Mouse (Mus musculus): ENCODE results near the gene Krtap4-13. TPM values are rescaled to one million over a fixed set of nuclear protein-coding genes. Genes with fewer than 3 reads are reported as not detected.
"Not testable (repeated sequence)": the region's sequence is repeated elsewhere in the genome, so short reads cannot be mapped to it uniquely, and the experiment has no call there.

The Krtap4-13 gene
- 0.14 and 0.28 TPM in 2 replicates for polyA plus RNA-seq (2012; rRNA removed)

GRCm38 (mm10) chr11:99809792-99810191 is at the start of gene Krtap4-13:
Gene Krtap4-13, minus strand, starts transcription at chr11:99809892.
- not testable (repeated sequence) for H3K4me3 ChIP-seq (ENCODE audit: control insufficient read depth, low read depth, low read length); H3K27ac ChIP-seq (ENCODE audit: control insufficient read depth, insufficient read depth, low read depth, low read length); H3K4me1 ChIP-seq (ENCODE audit: control insufficient read depth, insufficient read depth, low read length); H3K27me3 ChIP-seq (ENCODE audit: control insufficient read depth, insufficient read depth, low read length); H3K36me3 ChIP-seq (ENCODE audit: control insufficient read depth, insufficient read depth, low read length)

- Histone ChIP-seq H3K4me1 (ENCODE audit: control insufficient read depth, insufficient read depth, low read length) (no peaks in the 10 kb centered on the region), H3K4me3 (ENCODE audit: control insufficient read depth, low read depth, low read length) (no peak overlapping the region)
- TF ChIP-seq POLR2A (IDR thresholded peaks at IDR 0.05; ENCODE audit: control insufficient read depth, low read depth, low read length) (no peak), CTCF (IDR thresholded peaks at IDR 0.05; ENCODE audit: control insufficient read depth, insufficient read depth, insufficient replicate concordance, low read depth, low read length) (no peak)
These were observed 49.1 kb upstream of the Krtap4-13 start for GRCm38 (mm10) chr11:99858761-99859160.

DNA sequence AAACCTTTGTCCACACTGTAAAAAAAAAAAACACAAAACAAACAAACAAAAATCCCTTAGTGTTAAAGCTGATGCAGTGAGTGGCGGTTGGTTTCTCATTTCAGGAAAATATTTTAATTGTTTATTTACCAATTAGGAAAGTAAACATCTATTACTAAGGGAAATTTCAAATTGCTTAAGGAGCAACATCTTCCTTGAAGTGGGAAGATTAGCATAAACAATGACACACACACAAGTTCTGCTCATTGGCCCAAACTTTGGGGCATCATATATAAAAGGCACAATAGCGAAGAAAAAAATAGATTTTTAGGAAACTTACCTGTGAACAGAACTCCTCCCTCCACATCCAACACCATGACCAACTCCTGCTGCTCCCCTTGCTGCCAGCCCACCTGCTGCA is 47.9 kb upstream of the Krtap4-13 start, which contains the start of gene Gm11568:
Gene Gm11568 (plus strand): TSS at position 301 of the 400 bp plus-strand sequence.
- H3K4me1 ChIP-seq (ENCODE audit: control insufficient read depth, insufficient read depth, low read length): no peaks in the 10 kb centered on the region
- no peaks in the 10 kb centered on the region for H3K27me3 ChIP-seq (ENCODE audit: control insufficient read depth, insufficient read depth, low read length)
- H3K36me3 ChIP-seq (ENCODE audit: control insufficient read depth, insufficient read depth, low read length): no peaks in the 10 kb centered on the region
- H3K4me3 ChIP-seq (ENCODE audit: control insufficient read depth, low read depth, low read length): no peak within 1 kb of the TSS
- no peak within 1 kb of the TSS for H3K27ac ChIP-seq (ENCODE audit: control insufficient read depth, insufficient read depth, low read depth, low read length)
- no peak for TF ChIP-seq POLR2A (IDR thresholded peaks at IDR 0.05; ENCODE audit: control insufficient read depth, low read depth, low read length)
- TF ChIP-seq CTCF (IDR thresholded peaks at IDR 0.05; ENCODE audit: control insufficient read depth, insufficient read depth, insufficient replicate concordance, low read depth, low read length): no peak

More at GRCm38 (mm10) chr11:99858761-99859160, 49.1 kb upstream of the Krtap4-13 start:
- no peaks in the 10 kb centered on the region for H3K36me3 ChIP-seq (ENCODE audit: control insufficient read depth, insufficient read depth, low read length)
- no peaks in the 10 kb centered on the region for H3K27me3 ChIP-seq (ENCODE audit: control insufficient read depth, insufficient read depth, low read length)
- no peak overlapping the region for H3K27ac ChIP-seq (ENCODE audit: control insufficient read depth, insufficient read depth, low read depth, low read length)

- no peak overlapping the region for H3K27ac ChIP-seq (ENCODE audit: control insufficient read depth, insufficient read depth, low read depth, low read length)
- no peaks in the 10 kb centered on the region for H3K27me3 ChIP-seq (ENCODE audit: control insufficient read depth, insufficient read depth, low read length)
- no peaks in the 10 kb centered on the region for H3K36me3 ChIP-seq (ENCODE audit: control insufficient read depth, insufficient read depth, low read length)
- H3K4me1 ChIP-seq (ENCODE audit: control insufficient read depth, insufficient read depth, low read length): no peaks in the 10 kb centered on the region
- no peak for TF ChIP-seq POLR2A (IDR thresholded peaks at IDR 0.05; ENCODE audit: control insufficient read depth, low read depth, low read length)
- peak; percentile 46; the same call in 1 of the 2 replicates for TF ChIP-seq CTCF (IDR thresholded peaks at IDR 0.05; ENCODE audit: control insufficient read depth, insufficient read depth, insufficient replicate concordance, low read depth, low read length)
- no peak overlapping the region for H3K4me3 ChIP-seq (ENCODE audit: control insufficient read depth, low read depth, low read length)
These were observed 44.4 kb upstream of the Krtap4-13 start for GRCm38 (mm10) chr11:99854121-99854520.

- Histone ChIP-seq H3K4me1 (ENCODE audit: control insufficient read depth, insufficient read depth, low read length) (no peaks in the 10 kb centered on the region), H3K27ac (ENCODE audit: control insufficient read depth, insufficient read depth, low read depth, low read length) (no peak within 1 kb of the TSS), H3K36me3 (ENCODE audit: control insufficient read depth, insufficient read depth, low read length) (no peaks in the 10 kb centered on the region), H3K27me3 (ENCODE audit: control insufficient read depth, insufficient read depth, low read length) (no peaks in the 10 kb centered on the region), H3K4me3 (ENCODE audit: control insufficient read depth, low read depth, low read length) (no peak within 1 kb of the TSS)
- no peak for TF ChIP-seq POLR2A (IDR thresholded peaks at IDR 0.05; ENCODE audit: control insufficient read depth, low read depth, low read length)
These were observed 41.8 kb upstream of the Krtap4-13 start, which contains the start of gene Krtap4-16 for GRCm38 (mm10) chr11:99851508-99851907. Gene Krtap4-16, minus strand, starts transcription at chr11:99851608.

GRCm38 (mm10) chr11:99846746-99847145 is 37.1 kb upstream of the Krtap4-13 start:
- TF ChIP-seq POLR2A (IDR thresholded peaks at IDR 0.05; ENCODE audit: control insufficient read depth, low read depth, low read length): no peak
- TF ChIP-seq CTCF (IDR thresholded peaks at IDR 0.05; ENCODE audit: control insufficient read depth, insufficient read depth, insufficient replicate concordance, low read depth, low read length): no peak
- no peak overlapping the region for H3K4me3 ChIP-seq (ENCODE audit: control insufficient read depth, low read depth, low read length)

DNA sequence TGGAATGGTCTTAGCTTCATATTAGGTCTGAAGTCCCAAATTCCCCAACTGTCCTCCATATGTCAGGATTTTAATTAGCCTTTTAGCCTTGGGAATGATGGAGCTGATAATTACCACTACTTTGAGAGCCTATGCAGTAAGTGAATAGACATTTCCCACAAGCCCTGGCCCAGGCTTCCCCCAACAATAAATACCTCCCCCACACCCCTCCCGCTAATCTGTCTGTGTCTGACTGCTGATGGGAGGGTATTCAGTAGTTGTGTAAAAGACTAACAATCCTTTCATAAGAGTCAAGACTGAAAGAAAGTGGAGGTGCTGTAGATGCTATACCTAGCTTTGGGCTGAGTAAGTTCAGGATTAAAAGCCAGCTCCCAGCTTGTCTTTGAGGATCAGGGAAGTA is 32.5 kb upstream of the Krtap4-13 start:
- no peaks in the 10 kb centered on the region for H3K36me3 ChIP-seq (ENCODE audit: control insufficient read depth, insufficient read depth, low read length)
- no peak overlapping the region for H3K4me3 ChIP-seq (ENCODE audit: control insufficient read depth, low read depth, low read length)
- H3K27me3 ChIP-seq (ENCODE audit: control insufficient read depth, insufficient read depth, low read length): no peaks in the 10 kb centered on the region
- H3K27ac ChIP-seq (ENCODE audit: control insufficient read depth, insufficient read depth, low read depth, low read length): no peak overlapping the region
- TF ChIP-seq CTCF (IDR thresholded peaks at IDR 0.05; ENCODE audit: control insufficient read depth, insufficient read depth, insufficient replicate concordance, low read depth, low read length) (no peak), POLR2A (IDR thresholded peaks at IDR 0.05; ENCODE audit: control insufficient read depth, low read depth, low read length) (no peak)
- no peaks in the 10 kb centered on the region; the same call in none of the 2 replicates for H3K4me1 ChIP-seq (ENCODE audit: control insufficient read depth, insufficient read depth, low read length)

More at GRCm38 (mm10) chr11:99846746-99847145, 37.1 kb upstream of the Krtap4-13 start:
- no peaks in the 10 kb centered on the region for H3K36me3 ChIP-seq (ENCODE audit: control insufficient read depth, insufficient read depth, low read length)
- H3K27me3 ChIP-seq (ENCODE audit: control insufficient read depth, insufficient read depth, low read length): no peaks in the 10 kb centered on the region
- no peak overlapping the region for H3K27ac ChIP-seq (ENCODE audit: control insufficient read depth, insufficient read depth, low read depth, low read length)
- H3K4me1 ChIP-seq (ENCODE audit: control insufficient read depth, insufficient read depth, low read length): no peaks in the 10 kb centered on the region

DNA sequence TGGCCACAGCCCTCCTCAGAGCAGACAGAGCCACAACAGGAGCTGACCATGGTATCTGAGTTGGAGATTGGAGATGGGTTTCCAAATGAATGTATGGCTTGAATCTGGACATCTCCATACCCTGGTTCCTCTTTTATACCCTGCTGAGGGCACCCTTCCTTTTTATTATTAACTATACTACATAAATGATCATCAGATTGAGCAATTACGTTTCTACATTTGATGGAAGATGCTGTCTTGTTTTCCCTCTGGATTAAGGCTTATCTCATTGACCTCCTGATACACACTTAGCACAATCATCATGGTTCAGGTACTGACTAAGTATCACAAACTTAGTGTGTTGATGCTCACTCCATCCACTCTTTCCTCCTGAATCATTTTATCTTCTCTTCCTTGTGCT is 28.3 kb upstream of the Krtap4-13 start, which contains the start of gene 2300003K06Rik:
Gene 2300003K06Rik (minus strand): TSS at position 101 of the 400 bp plus-strand sequence.
- Histone ChIP-seq H3K4me1 (ENCODE audit: control insufficient read depth, insufficient read depth, low read length) (no peaks in the 10 kb centered on the region; the same call in none of the 2 replicates), H3K36me3 (ENCODE audit: control insufficient read depth, insufficient read depth, low read length) (no peaks in the 10 kb centered on the region), H3K4me3 (ENCODE audit: control insufficient read depth, low read depth, low read length) (no peak within 1 kb of the TSS), H3K27ac (ENCODE audit: control insufficient read depth, insufficient read depth, low read depth, low read length) (no peak within 1 kb of the TSS), H3K27me3 (ENCODE audit: control insufficient read depth, insufficient read depth, low read length) (no peaks in the 10 kb centered on the region)
- TF ChIP-seq CTCF (IDR thresholded peaks at IDR 0.05; ENCODE audit: control insufficient read depth, insufficient read depth, insufficient replicate concordance, low read depth, low read length): no peak
- TF ChIP-seq POLR2A (IDR thresholded peaks at IDR 0.05; ENCODE audit: control insufficient read depth, low read depth, low read length): no peak

DNA sequence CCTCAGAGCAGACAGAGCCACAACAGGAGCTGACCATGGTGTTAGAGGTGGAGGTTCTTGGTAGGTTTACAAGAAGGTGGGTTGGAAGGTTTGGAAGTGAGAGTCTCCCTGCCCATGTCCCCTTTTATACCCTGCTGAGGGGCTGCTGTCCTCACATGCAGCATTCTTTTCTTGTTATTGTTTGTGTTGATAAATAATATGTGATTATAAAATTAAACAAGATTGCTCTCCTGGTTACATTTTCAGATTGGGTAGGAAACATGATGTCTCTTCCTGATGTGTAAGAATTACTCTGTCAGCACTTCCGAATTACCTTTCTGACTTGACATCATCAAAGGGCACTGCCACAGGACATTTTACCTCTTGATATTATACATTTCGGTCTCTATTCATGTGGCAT is 5.9 kb upstream of the Krtap4-13 start, which contains the start of gene Gm11564:
Gene Gm11564 (minus strand): TSS at position 101 of the 400 bp plus-strand sequence.
- not testable (repeated sequence) for H3K27me3 ChIP-seq (ENCODE audit: control insufficient read depth, insufficient read depth, low read length); H3K27ac ChIP-seq (ENCODE audit: control insufficient read depth, insufficient read depth, low read depth, low read length); H3K4me1 ChIP-seq (ENCODE audit: control insufficient read depth, insufficient read depth, low read length); H3K4me3 ChIP-seq (ENCODE audit: control insufficient read depth, low read depth, low read length); H3K36me3 ChIP-seq (ENCODE audit: control insufficient read depth, insufficient read depth, low read length)

GRCm38 (mm10) chr11:99804346-99804745 is 5.3 kb downstream of the Krtap4-13 start, which contains the start of gene Gm11554:
Gene Gm11554, minus strand, starts transcription at chr11:99804446.
- H3K27me3 ChIP-seq (ENCODE audit: control insufficient read depth, insufficient read depth, low read length); H3K4me3 ChIP-seq (ENCODE audit: control insufficient read depth, low read depth, low read length); H3K36me3 ChIP-seq (ENCODE audit: control insufficient read depth, insufficient read depth, low read length); H3K27ac ChIP-seq (ENCODE audit: control insufficient read depth, insufficient read depth, low read depth, low read length); H3K4me1 ChIP-seq (ENCODE audit: control insufficient read depth, insufficient read depth, low read length): not testable (repeated sequence)

- not testable (repeated sequence) for H3K27me3 ChIP-seq (ENCODE audit: control insufficient read depth, insufficient read depth, low read length); H3K36me3 ChIP-seq (ENCODE audit: control insufficient read depth, insufficient read depth, low read length)
These were observed 10.9 kb downstream of the Krtap4-13 start, which contains the start of gene Gm11569 for GRCm38 (mm10) chr11:99798832-99799231. Gene Gm11569, minus strand, starts transcription at chr11:99798932.

More at GRCm38 (mm10) chr11:99798832-99799231, 10.9 kb downstream of the Krtap4-13 start, which contains the start of gene Gm11569:
- not testable (repeated sequence) for H3K4me3 ChIP-seq (ENCODE audit: control insufficient read depth, low read depth, low read length); H3K4me1 ChIP-seq (ENCODE audit: control insufficient read depth, insufficient read depth, low read length); H3K27ac ChIP-seq (ENCODE audit: control insufficient read depth, insufficient read depth, low read depth, low read length)

Measured in testis, adult 2 months (tissue).